Mouse (Mus musculus): ENCODE results near the gene Kctd5. TPM values are rescaled to one million over a fixed set of nuclear protein-coding genes. Genes with fewer than 3 reads are reported as not detected.

Kctd5 gene
- polyA plus RNA-seq, 1 experiment, result 23.5 TPM

GRCm38 (mm10) chr17:24045608-24046007, 27.7 kb downstream of the Kctd5 start:
- Histone ChIP-seq H3K27ac (ENCODE audit: insufficient read depth, low read length) (no peak overlapping the region), H3K4me3 (ENCODE audit: insufficient read depth, low read length) (no peak overlapping the region), H3K4me1 (ENCODE audit: control insufficient read depth, insufficient read depth, low read length) (peaks cover 2% of the 10 kb centered on the region; the same call in 1 of the 2 replicates)
- TF ChIP-seq CTCF (IDR thresholded peaks at IDR 0.05; ENCODE audit: extremely low read depth, insufficient read depth, low read length), result no peak
- TF ChIP-seq POLR2A (IDR thresholded peaks at IDR 0.05; ENCODE audit: extremely low read depth, insufficient read depth, low read length), result no peak

GRCm38 (mm10) chr17:24044482-24044881, 28.8 kb downstream of the Kctd5 start:
- Histone ChIP-seq H3K27ac (ENCODE audit: insufficient read depth, low read length) (no peak overlapping the region), H3K4me1 (ENCODE audit: control insufficient read depth, insufficient read depth, low read length) (peaks cover 2% of the 10 kb centered on the region; the same call in 1 of the 2 replicates), H3K4me3 (ENCODE audit: insufficient read depth, low read length) (no peak overlapping the region)
- 0 out of 2 replicates have a peak, but pooled peaks have one; percentile 2 for TF ChIP-seq CTCF (IDR thresholded peaks at IDR 0.05; ENCODE audit: extremely low read depth, insufficient read depth, low read length)
- no peak for TF ChIP-seq POLR2A (IDR thresholded peaks at IDR 0.05; ENCODE audit: extremely low read depth, insufficient read depth, low read length)

DNA sequence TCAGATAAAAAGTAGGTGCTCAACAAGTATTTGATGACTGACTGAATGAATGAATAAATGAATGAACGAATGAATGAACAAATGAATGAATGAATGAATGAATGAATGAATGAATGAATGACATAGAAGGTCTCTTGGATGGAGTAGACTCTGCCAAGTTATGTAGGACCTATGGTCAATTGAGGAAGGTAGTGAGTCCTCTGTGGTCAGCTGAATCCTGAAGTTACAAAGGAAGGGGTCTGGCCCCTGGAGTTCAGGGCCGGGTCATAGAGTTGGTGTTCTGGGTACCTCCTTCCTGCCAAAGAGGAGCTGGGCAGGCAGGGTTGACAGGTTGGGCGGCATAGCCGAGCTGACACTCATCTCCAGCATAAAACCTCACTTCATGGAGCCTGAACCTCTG, 35.4 kb downstream of the Kctd5 start, which contains the start of gene Prss27:
TSS of gene Prss27 (plus strand) at position 301 of the 400 bp plus-strand sequence.
- TF ChIP-seq CTCF (IDR thresholded peaks at IDR 0.05; ENCODE audit: extremely low read depth, insufficient read depth, low read length) (no peak), POLR2A (IDR thresholded peaks at IDR 0.05; ENCODE audit: extremely low read depth, insufficient read depth, low read length) (no peak)
- Histone ChIP-seq H3K4me3 (ENCODE audit: insufficient read depth, low read length) (no peak within 1 kb of the TSS), H3K4me1 (ENCODE audit: control insufficient read depth, insufficient read depth, low read length) (no peaks in the 10 kb centered on the region), H3K27ac (ENCODE audit: insufficient read depth, low read length) (no peak within 1 kb of the TSS)

DNA sequence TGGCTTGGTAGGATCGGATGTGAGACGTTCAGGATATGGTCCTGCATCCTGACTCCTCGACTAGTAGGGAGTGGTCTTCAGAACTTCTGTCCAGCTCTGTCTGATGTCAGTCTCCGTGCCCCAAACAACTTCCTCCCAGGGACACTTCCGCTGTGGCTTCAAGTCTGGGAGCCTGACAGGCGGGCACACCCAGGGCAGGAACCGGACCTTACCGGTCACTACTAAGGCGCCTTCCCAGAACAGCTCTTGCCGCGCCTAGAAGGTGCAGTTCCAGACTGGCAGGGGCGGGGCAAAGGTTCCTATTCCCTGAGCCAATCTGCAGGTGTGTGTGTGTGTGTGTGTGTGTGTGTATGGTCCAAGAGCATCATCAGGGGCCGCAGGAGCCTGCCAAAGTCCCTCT, 35.9 kb downstream of the Kctd5 start:
- no peak overlapping the region for H3K27ac ChIP-seq (ENCODE audit: insufficient read depth, low read length)
- H3K4me3 ChIP-seq (ENCODE audit: insufficient read depth, low read length), result no peak overlapping the region
- no peak for TF ChIP-seq CTCF (IDR thresholded peaks at IDR 0.05; ENCODE audit: extremely low read depth, insufficient read depth, low read length)
- TF ChIP-seq POLR2A (IDR thresholded peaks at IDR 0.05; ENCODE audit: extremely low read depth, insufficient read depth, low read length), result no peak

GRCm38 (mm10) chr17:24036954-24037353, 36.3 kb downstream of the Kctd5 start:
- no peak overlapping the region for H3K4me3 ChIP-seq (ENCODE audit: insufficient read depth, low read length)
- H3K27ac ChIP-seq (ENCODE audit: insufficient read depth, low read length), result no peak overlapping the region
- no peaks in the 10 kb centered on the region for H3K4me1 ChIP-seq (ENCODE audit: control insufficient read depth, insufficient read depth, low read length)
- no peak for TF ChIP-seq POLR2A (IDR thresholded peaks at IDR 0.05; ENCODE audit: extremely low read depth, insufficient read depth, low read length)
- TF ChIP-seq CTCF (IDR thresholded peaks at IDR 0.05; ENCODE audit: extremely low read depth, insufficient read depth, low read length), result 0 out of 2 replicates have a peak, but pooled peaks have one; percentile 18

More for the DNA sequence above, 35.9 kb downstream of the Kctd5 start:
- no peaks in the 10 kb centered on the region for H3K4me1 ChIP-seq (ENCODE audit: control insufficient read depth, insufficient read depth, low read length)

GRCm38 (mm10) chr17:24035087-24035486, 38.2 kb downstream of the Kctd5 start:
- Histone ChIP-seq H3K27ac (ENCODE audit: insufficient read depth, low read length) (no peak overlapping the region), H3K4me3 (ENCODE audit: insufficient read depth, low read length) (no peak overlapping the region), H3K4me1 (ENCODE audit: control insufficient read depth, insufficient read depth, low read length) (no peaks in the 10 kb centered on the region)
- TF ChIP-seq CTCF (IDR thresholded peaks at IDR 0.05; ENCODE audit: extremely low read depth, insufficient read depth, low read length) (no peak), POLR2A (IDR thresholded peaks at IDR 0.05; ENCODE audit: extremely low read depth, insufficient read depth, low read length) (no peak)

GRCm38 (mm10) chr17:24030551-24030950, 42.7 kb downstream of the Kctd5 start:
- H3K4me3 ChIP-seq (ENCODE audit: insufficient read depth, low read length), result no peak overlapping the region
- TF ChIP-seq POLR2A (IDR thresholded peaks at IDR 0.05; ENCODE audit: extremely low read depth, insufficient read depth, low read length), result no peak
- TF ChIP-seq CTCF (IDR thresholded peaks at IDR 0.05; ENCODE audit: extremely low read depth, insufficient read depth, low read length), result no peak
- H3K27ac ChIP-seq (ENCODE audit: insufficient read depth, low read length), result no peak overlapping the region
- peaks cover 2% of the 10 kb centered on the region; the same call in 1 of the 2 replicates for H3K4me1 ChIP-seq (ENCODE audit: control insufficient read depth, insufficient read depth, low read length)

GRCm38 (mm10) chr17:24029477-24029876, 43.8 kb downstream of the Kctd5 start:
- no peak overlapping the region for H3K27ac ChIP-seq (ENCODE audit: insufficient read depth, low read length)
- TF ChIP-seq CTCF (IDR thresholded peaks at IDR 0.05; ENCODE audit: extremely low read depth, insufficient read depth, low read length) (no peak), POLR2A (IDR thresholded peaks at IDR 0.05; ENCODE audit: extremely low read depth, insufficient read depth, low read length) (no peak)
- no peak overlapping the region for H3K4me3 ChIP-seq (ENCODE audit: insufficient read depth, low read length)
- H3K4me1 ChIP-seq (ENCODE audit: control insufficient read depth, insufficient read depth, low read length), result peaks cover 2% of the 10 kb centered on the region; the same call in 1 of the 2 replicates

DNA sequence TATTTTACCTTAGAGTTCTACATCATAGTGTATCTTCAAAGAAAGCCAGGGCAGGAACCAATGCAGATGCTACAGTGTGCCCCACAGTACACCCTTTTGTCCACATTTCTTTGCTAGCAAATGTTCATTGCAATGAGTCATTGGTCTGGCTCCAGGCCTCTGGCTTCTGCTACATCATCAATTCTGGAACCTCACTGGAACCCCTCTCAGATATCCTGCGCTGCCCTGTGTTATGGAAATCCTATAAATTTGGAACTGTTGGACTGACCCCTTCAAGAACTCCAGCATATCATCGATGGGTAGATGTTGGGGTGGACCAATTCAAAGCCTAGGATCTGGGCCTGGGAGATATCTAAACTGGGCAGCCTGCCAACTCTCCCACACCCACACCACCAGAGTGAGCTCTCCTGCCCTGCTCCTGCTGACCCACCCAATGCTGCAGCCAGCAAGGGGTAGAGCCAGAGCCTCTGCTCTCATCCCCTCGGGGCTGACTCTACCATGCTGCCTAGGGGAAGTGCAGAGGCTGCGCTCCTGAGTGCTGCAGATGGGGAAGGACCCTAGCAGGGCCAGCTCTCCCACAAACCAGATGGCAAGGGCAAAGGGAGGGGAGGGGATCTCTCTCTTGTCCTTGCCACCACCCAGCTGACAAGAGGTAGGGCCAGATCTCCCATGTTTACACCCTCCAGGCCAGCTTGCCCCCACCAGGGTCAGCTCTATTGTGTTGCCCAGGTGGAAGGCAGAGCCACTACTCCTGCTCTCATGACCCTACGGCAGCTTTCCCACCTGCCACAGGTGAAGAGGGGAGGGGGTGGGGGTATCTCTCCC, 51.7 kb downstream of the Kctd5 start:
- H3K4me1 ChIP-seq (ENCODE audit: control insufficient read depth, insufficient read depth, low read length), result 0 out of 2 replicates have a peak, but pooled peaks cover 2% of the 10 kb centered on the region
- H3K27ac ChIP-seq (ENCODE audit: insufficient read depth, low read length), result no peak overlapping the region
- TF ChIP-seq CTCF (IDR thresholded peaks at IDR 0.05; ENCODE audit: extremely low read depth, insufficient read depth, low read length), result no peak
- no peak for TF ChIP-seq POLR2A (IDR thresholded peaks at IDR 0.05; ENCODE audit: extremely low read depth, insufficient read depth, low read length)
- H3K4me3 ChIP-seq (ENCODE audit: insufficient read depth, low read length), result no peak overlapping the region

DNA sequence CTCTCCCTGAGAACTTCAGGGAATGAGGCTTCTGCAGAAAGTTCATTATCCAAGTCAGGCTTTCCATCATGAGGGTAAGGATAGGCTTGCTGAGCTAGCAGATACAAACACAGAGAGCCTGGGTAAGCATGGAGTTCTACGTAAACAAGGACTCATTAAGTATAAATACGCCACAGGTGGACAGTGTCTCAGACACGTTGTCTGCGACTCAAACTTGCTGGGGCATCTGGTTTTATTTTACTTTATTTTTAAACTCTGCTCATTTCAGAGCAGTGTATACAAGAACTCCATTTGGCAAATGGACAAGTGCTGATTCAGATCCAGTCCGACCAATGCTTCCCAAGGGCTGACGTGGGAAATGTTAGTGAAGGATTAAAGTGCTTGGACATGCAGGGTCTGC, 52.6 kb downstream of the Kctd5 start:
- TF ChIP-seq POLR2A (IDR thresholded peaks at IDR 0.05; ENCODE audit: extremely low read depth, insufficient read depth, low read length), result no peak

More for the DNA sequence above, 52.6 kb downstream of the Kctd5 start:
- Histone ChIP-seq H3K4me1 (ENCODE audit: control insufficient read depth, insufficient read depth, low read length) (0 out of 2 replicates have a peak, but pooled peaks cover 2% of the 10 kb centered on the region), H3K4me3 (ENCODE audit: insufficient read depth, low read length) (no peak overlapping the region), H3K27ac (ENCODE audit: insufficient read depth, low read length) (no peak overlapping the region)

Measured in cortical plate, adult 2 months (tissue).